Mouse (Mus musculus): ENCODE data around the gene Agr2. TPM values are rescaled to one million over a fixed set of nuclear protein-coding genes. Genes with fewer than 3 reads are reported as not detected.

Agr2 gene
- polyA plus RNA-seq, 1 experiment from 2014 or later: not detected

GRCm38 (mm10) chr12:36044691-36045090 lies 52.0 kb downstream of the Agr2 start:
- 83% methylated on average over 2 of the region's 2 CpGs for WGBS
- Histone ChIP-seq H3K9me3 (ENCODE audit: control insufficient read depth, low read length) (no peaks in the 10 kb centered on the region), H3K4me3 (ENCODE audit: low read depth, low read length) (no peak overlapping the region), H3K27me3 (ENCODE audit: control insufficient read depth, insufficient read depth, low read length) (no peaks in the 10 kb centered on the region), H3K27ac (ENCODE audit: low read depth, low read length) (no peak overlapping the region), H3K4me2 (no peak overlapping the region), H3K9ac (ENCODE audit: low read length) (no peak overlapping the region), H3K4me1 (ENCODE audit: control insufficient read depth, insufficient read depth, low read length) (peaks cover 7% of the 10 kb centered on the region), H3K36me3 (ENCODE audit: control insufficient read depth, insufficient read depth, low read length) (no peaks in the 10 kb centered on the region)
- no peak for ATAC-seq (ENCODE audit: low FRiP score)
- peak; percentile 73 for DNase-seq (ENCODE audit: low spot score, missing footprints)

DNA sequence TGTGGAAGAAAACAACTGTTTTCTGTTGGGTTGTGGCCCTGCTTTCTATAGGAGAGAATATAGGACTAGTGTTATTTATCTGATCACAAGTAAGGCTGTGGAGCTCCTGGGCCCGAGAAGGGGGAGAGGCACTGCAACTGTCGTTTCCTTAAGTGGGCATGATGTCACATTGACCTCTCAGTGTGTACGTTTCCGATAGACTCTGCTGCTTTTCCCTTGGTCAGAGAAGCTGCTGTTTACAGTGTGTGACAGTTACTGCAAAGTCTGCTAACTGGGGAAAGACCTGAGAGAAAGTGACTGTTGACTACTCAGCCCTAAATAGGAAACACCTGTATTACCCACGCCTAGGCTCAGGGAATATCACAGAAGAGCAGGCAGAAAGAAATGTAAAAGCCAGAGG lies 53.5 kb downstream of the Agr2 start:
- WGBS: 64% methylated on average over 5 of the region's 5 CpGs
- no peak overlapping the region for H3K9ac ChIP-seq (ENCODE audit: low read length)
- ATAC-seq (ENCODE audit: low FRiP score): no peak
- H3K36me3 ChIP-seq (ENCODE audit: control insufficient read depth, insufficient read depth, low read length): no peaks in the 10 kb centered on the region
- no peak for DNase-seq (ENCODE audit: low spot score, missing footprints)
- no peaks in the 10 kb centered on the region for H3K27me3 ChIP-seq (ENCODE audit: control insufficient read depth, insufficient read depth, low read length)
- peaks cover under 1% of the 10 kb centered on the region; the same call in 1 of the 2 replicates for H3K4me1 ChIP-seq (ENCODE audit: control insufficient read depth, insufficient read depth, low read length)
- H3K4me2 ChIP-seq: no peak overlapping the region
- no peak overlapping the region for H3K27ac ChIP-seq (ENCODE audit: low read depth, low read length)
- no peak overlapping the region for H3K4me3 ChIP-seq (ENCODE audit: low read depth, low read length)
- no peaks in the 10 kb centered on the region for H3K9me3 ChIP-seq (ENCODE audit: control insufficient read depth, low read length)

DNA sequence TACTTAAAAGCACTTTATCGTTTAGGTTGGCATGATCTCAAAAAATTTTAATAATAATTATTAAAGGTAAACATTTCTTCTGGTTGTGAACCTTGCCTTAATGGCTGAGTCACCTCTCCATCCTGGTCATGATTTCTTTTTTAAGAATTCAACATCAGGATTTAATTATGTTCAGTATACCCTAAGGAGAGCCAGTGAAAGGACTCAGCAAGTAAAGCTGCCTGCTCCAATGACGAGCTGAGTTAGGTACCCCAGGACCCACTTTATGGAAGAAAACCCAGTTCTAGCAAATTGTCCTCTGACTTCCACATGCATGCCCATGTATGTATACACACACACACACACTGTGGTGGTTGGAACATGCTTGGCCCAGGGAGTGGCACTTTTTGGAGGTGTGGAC lies 54.9 kb downstream of the Agr2 start:
- Histone ChIP-seq H3K9ac (ENCODE audit: low read length) (no peak overlapping the region), H3K36me3 (ENCODE audit: control insufficient read depth, insufficient read depth, low read length) (no peaks in the 10 kb centered on the region), H3K4me3 (ENCODE audit: low read depth, low read length) (no peak overlapping the region), H3K27ac (ENCODE audit: low read depth, low read length) (no peak overlapping the region), H3K9me3 (ENCODE audit: control insufficient read depth, low read length) (no peaks in the 10 kb centered on the region), H3K27me3 (ENCODE audit: control insufficient read depth, insufficient read depth, low read length) (no peaks in the 10 kb centered on the region), H3K4me2 (no peak overlapping the region), H3K4me1 (ENCODE audit: control insufficient read depth, insufficient read depth, low read length) (no peaks in the 10 kb centered on the region)
- ATAC-seq (ENCODE audit: low FRiP score): no peak
- DNase-seq (ENCODE audit: low spot score, missing footprints): peak; percentile 41
- WGBS: 83% methylated on average over 2 of the region's 2 CpGs

DNA sequence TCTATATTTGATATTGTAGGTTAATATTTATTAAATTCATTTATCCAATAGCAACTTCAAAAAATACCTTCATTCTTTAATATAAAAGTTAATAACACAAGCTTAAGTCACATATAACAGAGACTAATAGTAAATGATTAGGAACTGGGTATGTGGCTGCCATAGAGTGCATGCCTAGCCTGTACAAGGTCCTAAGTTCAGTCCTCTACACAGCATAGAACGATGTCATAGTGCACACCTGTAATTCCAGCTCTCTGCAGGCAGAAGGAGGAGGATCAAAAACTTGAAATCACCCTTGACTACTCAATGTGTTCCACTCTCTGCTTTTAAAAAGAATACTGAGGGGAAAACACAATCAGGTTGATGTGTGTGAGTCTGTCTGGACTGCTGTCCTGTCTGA lies 57.6 kb downstream of the Agr2 start:
- ATAC-seq (ENCODE audit: low FRiP score) (no peak), DNase-seq (ENCODE audit: low spot score, missing footprints) (peak; percentile 35)
- no peak overlapping the region for H3K4me3 ChIP-seq (ENCODE audit: low read depth, low read length)
- no peaks in the 10 kb centered on the region for H3K36me3 ChIP-seq (ENCODE audit: control insufficient read depth, insufficient read depth, low read length)
- H3K9me3 ChIP-seq (ENCODE audit: control insufficient read depth, low read length): no peaks in the 10 kb centered on the region
- H3K4me1 ChIP-seq (ENCODE audit: control insufficient read depth, insufficient read depth, low read length): no peaks in the 10 kb centered on the region
- WGBS: 89% methylated on average over 1 of the region's 1 CpGs
- H3K4me2 ChIP-seq: no peak overlapping the region
- H3K9ac ChIP-seq (ENCODE audit: low read length): no peak overlapping the region
- no peaks in the 10 kb centered on the region for H3K27me3 ChIP-seq (ENCODE audit: control insufficient read depth, insufficient read depth, low read length)
- H3K27ac ChIP-seq (ENCODE audit: low read depth, low read length): no peak overlapping the region

Other genes starting within 250 kb of the Agr2 start
- gene Agr3, start 67.3 kb upstream of the Agr2 start, polyA plus RNA-seq (2014; fragmentation: Nextera tagmentation; extraction: Ambion mirVana): not detected in 2 replicates
- 182 and 213 TPM in 2 replicates for gene Tspan13, start 49.6 kb downstream of the Agr2 start, polyA plus RNA-seq (2014; fragmentation: Nextera tagmentation; extraction: Ambion mirVana)
- 30.9 and 33.8 TPM in 2 replicates for gene Ankmy2, start 164.2 kb downstream of the Agr2 start, polyA plus RNA-seq (2014; fragmentation: Nextera tagmentation; extraction: Ambion mirVana)
- gene Bzw2, start 165.2 kb downstream of the Agr2 start, polyA plus RNA-seq (2014; fragmentation: Nextera tagmentation; extraction: Ambion mirVana): 292 and 312 TPM in 2 replicates

Measured in midbrain, embryonic 11.5 days (tissue).